Mouse (Mus musculus) retina, adult 2 months (tissue): ENCODE measurements at regions not wholly inside any gene's neighbourhood (a gene's known extent, or its start where the extent isn't known, plus 50 kb on each side); places are given as distances from the start of the nearest gene placed in this dataset.

Experiments
- DNase-seq: peaks from one replicate; pipeline ENCODE4 v3.0.0-alpha.2; 2012; ENCODE audit warnings: low read depth, low spot score

GRCm38 (mm10) chr13:64594376-64594775 lies 96.8 kb upstream of the Fam240b start:
- no peak for DNase-seq

DNA sequence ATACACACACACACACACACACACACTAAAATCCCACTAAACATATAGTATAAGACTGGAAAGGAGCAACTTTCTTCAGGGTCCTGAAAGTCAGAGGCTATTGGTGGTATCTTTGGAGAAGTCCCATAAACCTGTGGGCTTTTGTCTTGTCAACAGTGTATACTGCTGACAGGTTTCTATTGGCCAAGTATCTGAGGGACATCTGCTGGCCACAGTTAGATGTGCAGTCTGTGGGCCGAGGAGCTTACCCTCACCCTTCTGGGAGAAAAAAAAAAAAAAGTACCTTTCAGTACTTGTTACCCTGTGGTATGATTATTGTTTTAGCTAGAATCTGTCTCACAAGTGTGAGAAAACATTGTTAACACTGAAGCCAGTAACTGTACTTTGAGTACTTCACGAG lies 76.1 kb upstream of the Fam240b start:
- peak; percentile 2 for DNase-seq

DNA sequence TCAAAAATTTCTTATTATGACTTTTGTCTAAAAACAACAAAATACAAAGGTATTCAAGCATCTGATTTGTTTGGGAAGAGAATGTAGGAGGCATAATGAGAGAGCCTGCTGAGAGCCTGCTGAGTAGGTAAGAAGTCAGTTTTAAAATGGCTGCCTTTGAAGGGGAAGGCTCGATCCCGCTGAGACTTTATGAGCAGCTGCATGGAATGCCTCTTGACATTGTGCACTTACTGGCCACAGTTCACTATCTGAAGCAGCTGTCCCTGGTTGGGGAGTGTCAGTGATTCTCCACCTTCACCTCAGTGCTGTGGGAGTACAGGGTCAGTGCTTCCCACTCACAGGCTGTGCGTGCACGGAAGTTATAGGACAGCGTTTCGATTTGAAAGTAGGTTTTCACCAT lies 71.3 kb upstream of the Fam240b start:
- DNase-seq, result no peak

GRCm38 (mm10) chr13:64566966-64567708 lies 69.5 kb upstream of the Fam240b start:
- DNase-seq, result no peak

- no peak for DNase-seq
Measured at GRCm38 (mm10) chr13:64565791-64566190, 68.2 kb upstream of the Fam240b start.
